Mouse (Mus musculus) liver, adult (tissue): ENCODE data around the gene Zc3h7a.

Experiments used
- GATA4 ChIP-seq: IDR thresholded peaks from 2 replicates; pipeline ENCODE4 v1.6.1; 2014; ENCODE audit warnings: mild to moderate bottlenecking, low read length; ENCODE audit not compliant: insufficient replicate concordance

Gene Zc3h7a

GRCm38 (mm10) chr16:11176208-11176883 lies at the start of gene Zc3h7a:
Gene Zc3h7a, minus strand, starts transcription at chr16:11176393.
- peak; percentile 36; the same call in 1 of the 2 replicates for TF ChIP-seq GATA4

- no peak for TF ChIP-seq GATA4
Observed at GRCm38 (mm10) chr16:11217801-11218200, 41.6 kb upstream of the Zc3h7a start.

GRCm38 (mm10) chr16:11203600-11204390 lies 27.6 kb upstream of the Zc3h7a start:
- TF ChIP-seq GATA4, result no peak

- no peak for TF ChIP-seq GATA4
Observed at GRCm38 (mm10) chr16:11202571-11203554, 26.7 kb upstream of the Zc3h7a start, which contains the start of gene Rsl1d1. Gene Rsl1d1, minus strand, starts transcription at chr16:11203331.

GRCm38 (mm10) chr16:11201740-11202394 lies 25.7 kb upstream of the Zc3h7a start:
- TF ChIP-seq GATA4, result no peak

- no peak for TF ChIP-seq GATA4
Observed at GRCm38 (mm10) chr16:11200247-11200646, 24.1 kb upstream of the Zc3h7a start.

GRCm38 (mm10) chr16:11198467-11198866 lies 22.3 kb upstream of the Zc3h7a start:
- TF ChIP-seq GATA4, result no peak

GRCm38 (mm10) chr16:11197052-11197451 lies 20.9 kb upstream of the Zc3h7a start:
- no peak for TF ChIP-seq GATA4

GRCm38 (mm10) chr16:11193231-11193630 lies 17.0 kb upstream of the Zc3h7a start:
- no peak for TF ChIP-seq GATA4

- TF ChIP-seq GATA4, result no peak
Observed at GRCm38 (mm10) chr16:11190150-11190549, 14.0 kb upstream of the Zc3h7a start.

- TF ChIP-seq GATA4, result no peak
Observed at GRCm38 (mm10) chr16:11177404-11177803, 1.2 kb upstream of the Zc3h7a start.

GRCm38 (mm10) chr16:11176884-11177244 lies 671 bp upstream of the Zc3h7a start:
- TF ChIP-seq GATA4, result no peak

- TF ChIP-seq GATA4, result no peak
Observed at GRCm38 (mm10) chr16:11175489-11176207, 545 bp downstream of the Zc3h7a start.

- no peak for TF ChIP-seq GATA4
Observed at GRCm38 (mm10) chr16:11175100-11175488, 1.1 kb downstream of the Zc3h7a start.

GRCm38 (mm10) chr16:11174671-11175081 lies 1.5 kb downstream of the Zc3h7a start:
- no peak for TF ChIP-seq GATA4

- TF ChIP-seq GATA4, result no peak
Observed at GRCm38 (mm10) chr16:11171679-11172078, 4.5 kb downstream of the Zc3h7a start.
